Mouse (Mus musculus): ENCODE data around the gene Aldh1b1. TPM values are rescaled to one million over a fixed set of nuclear protein-coding genes. Genes with fewer than 3 reads are reported as not detected.

The Aldh1b1 gene
- total RNA-seq, 4 experiments from 2014 or later = 7.3 to 11.5 (median 8.8) TPM

- no peak for DNase-seq (ENCODE audit: low spot score in 2 of 2)
These were observed 26.1 kb downstream of the Aldh1b1 start for GRCm38 (mm10) chr4:45824761-45825556.

- no peak for DNase-seq (ENCODE audit: low spot score in 2 of 2)
These were observed 27.6 kb downstream of the Aldh1b1 start, which contains the start of gene Igfbpl1 for GRCm38 (mm10) chr4:45826275-45827040. TSS of gene Igfbpl1 (minus strand) at chr4:45826923.

- DNase-seq (ENCODE audit: low spot score in 2 of 2) = no peak
These were observed 31.3 kb downstream of the Aldh1b1 start for GRCm38 (mm10) chr4:45829907-45830759.

GRCm38 (mm10) chr4:45831996-45832395 is 33.2 kb downstream of the Aldh1b1 start:
- DNase-seq (ENCODE audit: low spot score in 2 of 2) = no peak

GRCm38 (mm10) chr4:45833461-45833860 is 34.6 kb downstream of the Aldh1b1 start:
- no peak for DNase-seq (ENCODE audit: low spot score in 2 of 2)

GRCm38 (mm10) chr4:45844355-45844754 is 45.5 kb downstream of the Aldh1b1 start:
- peak in 1 of 2 experiments; percentile 39 for DNase-seq (ENCODE audit: low spot score in 2 of 2)

- no peak for DNase-seq (ENCODE audit: low spot score in 2 of 2)
These were observed 47.4 kb downstream of the Aldh1b1 start for GRCm38 (mm10) chr4:45846263-45846662.

- no peak for DNase-seq (ENCODE audit: low spot score in 2 of 2)
These were observed 49.4 kb downstream of the Aldh1b1 start, which contains the start of gene Stra6l for GRCm38 (mm10) chr4:45848109-45848824. TSS of gene Stra6l (plus strand) at chr4:45848664.

- DNase-seq (ENCODE audit: low spot score in 2 of 2) = no peak
These were observed 50.0 kb downstream of the Aldh1b1 start for GRCm38 (mm10) chr4:45848825-45849156.

GRCm38 (mm10) chr4:45849419-45849818 is 50.6 kb downstream of the Aldh1b1 start:
- no peak for DNase-seq (ENCODE audit: low spot score in 2 of 2)

- DNase-seq (ENCODE audit: low spot score in 2 of 2) = no peak
These were observed 52.8 kb downstream of the Aldh1b1 start for GRCm38 (mm10) chr4:45851640-45852051.

- no peak for DNase-seq (ENCODE audit: low spot score in 2 of 2)
These were observed 54.8 kb downstream of the Aldh1b1 start for GRCm38 (mm10) chr4:45853496-45854246.

Other genes with a start within 250 kb of the Aldh1b1 start
- 1 to 10 TPM in 1 of 4 experiments, under 1 TPM in 3; 0.43 to 1.3 (median 0.66) TPM for gene Igfbpl1, start 27.9 kb downstream of the Aldh1b1 start, total RNA-seq (2022)
- gene Stra6l, start 49.6 kb downstream of the Aldh1b1 start, total RNA-seq (2022) = under 1 TPM in 2 of 4 experiments, not detected in 2; 0.13 to 0.14 TPM
- under 1 TPM; 0.21 to 0.70 (median 0.36) TPM for gene Ccdc180, start 91.3 kb downstream of the Aldh1b1 start, total RNA-seq (2022)
- gene Tdrd7, start 166.3 kb downstream of the Aldh1b1 start, total RNA-seq (2022) = 10 to 100 TPM; 28.0 to 31.6 (median 29.1) TPM
- gene Tmod1, start 239.9 kb downstream of the Aldh1b1 start, total RNA-seq (2022) = 10 to 100 TPM; 22.4 to 30.0 (median 28.9) TPM